ENCODE assay signal across 8 mouse cellular contexts in the genomic region with DNA sequence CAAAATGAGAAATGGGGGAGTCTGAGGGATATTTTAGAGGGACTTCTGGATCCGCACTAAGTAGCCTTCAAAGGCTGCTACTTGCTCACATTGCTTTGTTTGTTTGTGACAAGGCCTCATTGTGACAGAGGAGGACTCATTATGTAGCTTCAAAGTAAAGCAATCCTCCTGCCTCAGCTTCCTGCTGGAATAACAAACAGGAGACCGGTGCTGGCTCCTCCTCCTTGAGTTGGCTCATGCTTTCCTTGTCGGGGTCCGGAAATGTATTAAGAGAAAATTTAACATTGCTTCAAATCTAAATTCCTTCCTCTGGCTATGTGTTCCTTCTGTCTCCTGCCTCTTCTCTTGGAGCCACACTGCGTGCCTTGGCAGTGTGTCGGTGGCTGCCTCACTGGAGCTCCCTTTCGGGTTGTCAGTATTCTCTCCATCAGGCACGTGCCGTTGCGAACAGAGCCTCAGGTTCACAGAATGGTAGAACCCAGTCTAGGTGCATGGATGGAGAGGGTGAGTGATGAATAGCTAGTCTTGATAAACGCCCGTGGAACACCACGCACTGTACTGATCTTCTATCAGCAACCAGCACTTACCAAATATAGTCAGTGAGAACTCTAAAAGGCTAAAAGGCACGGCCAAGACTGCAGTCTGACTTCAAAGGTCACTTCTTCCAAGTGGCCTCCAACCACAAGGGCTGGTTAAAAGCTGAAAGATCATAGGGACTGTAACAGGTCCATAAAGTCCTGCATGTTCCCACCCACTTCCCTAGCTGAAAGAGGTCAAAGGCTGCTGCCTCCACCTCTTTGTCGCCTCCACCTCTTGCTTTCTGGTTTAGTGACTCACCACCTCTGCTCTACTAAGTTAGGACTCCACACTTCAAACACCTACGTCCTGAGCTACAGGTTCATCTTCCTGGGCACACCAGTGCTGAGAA. TPM values are rescaled to one million over a fixed set of nuclear protein-coding genes. Genes with fewer than 3 reads are reported as not detected.
DNase-seq lines count a peak whose midpoint lies in the region; ATAC-seq and TF ChIP-seq lines count a peak whose summit lies in the region.

No protein-coding gene starts in this region.

- no peak for ATAC-seq in forebrain, postnatal 0 days
- peak; percentile 6 for ATAC-seq in liver, embryonic 12.5 days

- no peak for TF ChIP-seq EP300 in ES-Bruce4 (IDR thresholded peaks at IDR 0.05; ENCODE audit: insufficient read depth, low read depth, low read length)

- peak overlapping the region; percentile 49 for H3K9ac ChIP-seq in ES-Bruce4 (ENCODE audit: low read depth, poor library complexity, severe bottlenecking)
- peak overlapping the region; percentile 39 for H3K9ac ChIP-seq in forebrain, postnatal 0 days
- H3K9ac ChIP-seq in liver, embryonic 12.5 days, result peak overlapping the region; percentile 59

- H3K4me3 ChIP-seq in ES-Bruce4 (ENCODE audit: low read depth, low read length), result peak overlapping the region; percentile 77
- H3K4me3 ChIP-seq in forebrain, postnatal 0 days (ENCODE audit: low read depth, low read length), result peak overlapping the region; percentile 36
- H3K4me3 ChIP-seq in liver, embryonic 12.5 days, result peak overlapping the region; percentile 46

- whole genome bisulfite sequencing in forebrain, postnatal 0 days, result 86% methylated on average over 16 of the region's 16 CpGs
- WGBS in liver, embryonic 12.5 days (ENCODE audit: insufficient replicate concordance), result 62% methylated on average over 16 of the region's 16 CpGs

- H3K27me3 ChIP-seq in ES-Bruce4 (ENCODE audit: control insufficient read depth, insufficient read depth, low read length, poor library complexity, severe bottlenecking), result no peaks in the 10 kb centered on the region
- no peaks in the 10 kb centered on the region for H3K27me3 ChIP-seq in forebrain, postnatal 0 days (ENCODE audit: insufficient read depth, low read length)
- H3K27me3 ChIP-seq in liver, embryonic 12.5 days (replicated peaks), result no peaks in the 10 kb centered on the region

- no peaks in the 10 kb centered on the region for H3K36me3 ChIP-seq in ES-Bruce4 (ENCODE audit: control insufficient read depth, insufficient read depth, low read length, poor library complexity, severe bottlenecking)
- H3K36me3 ChIP-seq in forebrain, postnatal 0 days (ENCODE audit: insufficient read depth), result no peaks in the 10 kb centered on the region
- peaks cover 3% of the 10 kb centered on the region; the same call in 1 of the 2 replicates for H3K36me3 ChIP-seq in liver, embryonic 12.5 days

- TF ChIP-seq POLR2A in ES-Bruce4 (IDR thresholded peaks at IDR 0.05; ENCODE audit: insufficient read depth, low read length), result no peak

- TF ChIP-seq CTCF in ES-Bruce4 (IDR thresholded peaks at IDR 0.05; ENCODE audit: low read depth, low read length), result no peak
- TF ChIP-seq CTCF in forebrain, postnatal 0 days (IDR thresholded peaks at IDR 0.05; ENCODE audit: low read depth), result no peak

- H3K27ac ChIP-seq in ES-Bruce4 (ENCODE audit: insufficient read depth, low read length), result peak overlapping the region; percentile 82
- peak overlapping the region; percentile 24; the same call in 1 of the 2 replicates for H3K27ac ChIP-seq in forebrain, postnatal 0 days (ENCODE audit: low read depth, low read length)
- peak overlapping the region; percentile 91 for H3K27ac ChIP-seq in liver, embryonic 12.5 days

- peak overlapping the region; percentile 55 for H3K4me2 ChIP-seq in forebrain, postnatal 0 days (ENCODE audit: low read depth)
- H3K4me2 ChIP-seq in liver, embryonic 12.5 days, result peak overlapping the region; percentile 71

- DNase-seq in gastrocnemius, postnatal 25 days, result peak; percentile 12
- DNase-seq in gastrocnemius, adult 18-20 months (ENCODE audit: low spot score), result no peak
- DNase-seq in forebrain, postnatal 0 days, result no peak
- DNase-seq in yolk sac, embryonic 10.5 days (ENCODE audit: low spot score), result peak; percentile 83
- DNase-seq in spleen, adult 18-20 months, result no peak
- DNase-seq in right cerebral cortex, postnatal 36 days (ENCODE audit: low spot score in 2 of 2), result no peak

- H3K4me1 ChIP-seq in ES-Bruce4 (ENCODE audit: control insufficient read depth, insufficient read depth, low read length), result peaks cover 15% of the 10 kb centered on the region
- H3K4me1 ChIP-seq in forebrain, postnatal 0 days (ENCODE audit: insufficient read depth), result peaks cover 29% of the 10 kb centered on the region
- peaks cover 90% of the 10 kb centered on the region for H3K4me1 ChIP-seq in liver, embryonic 12.5 days

- H3K9me3 ChIP-seq in ES-Bruce4 (replicated peaks; ENCODE audit: control insufficient read depth, insufficient read depth, low read length, poor library complexity, severe bottlenecking), result no peaks in the 10 kb centered on the region
- H3K9me3 ChIP-seq in forebrain, postnatal 0 days (ENCODE audit: low read length), result no peaks in the 10 kb centered on the region
- no peaks in the 10 kb centered on the region for H3K9me3 ChIP-seq in liver, embryonic 12.5 days (replicated peaks)

RNA-seq across cellular contexts. Expression of gene Abhd2, which starts 0.9 kb away (rescaled TPM):
- 1 to 10 TPM; 6.1 to 7.1 TPM for total RNA-seq in gastrocnemius, postnatal 25 days (2021)
- 1 to 10 TPM; 3.8 to 4.7 TPM for total RNA-seq in gastrocnemius, adult 18-20 months (2021)
- polyA plus RNA-seq in ES-Bruce4 (2011; ENCODE audit: insufficient read depth, insufficient read length, low read depth, missing spikeins), result 37.4 and 38.6 TPM in 2 replicates
- 66.8 and 88.0 TPM in 2 replicates for total RNA-seq in forebrain, postnatal 0 days (2014; rRNA removed)
- polyA plus RNA-seq in forebrain, postnatal 0 days (2015; fragmentation: Nextera tagmentation; extraction: Ambion mirVana), result 22.5 and 26.0 TPM in 2 replicates
- polyA plus RNA-seq in liver, embryonic 12.5 days (2016; fragmentation: Nextera tagmentation; extraction: Ambion mirVana), result 9.6 and 10.5 TPM in 2 replicates

Comparison
In these comparisons a context has a peak if more than half of its experiments do, and no peak if none do; other contexts are left out.
1. DNase-seq: peak in gastrocnemius, postnatal 25 days (single experiment) and yolk sac, embryonic 10.5 days (single experiment); none in gastrocnemius, adult 18-20 months (single experiment), forebrain, postnatal 0 days (single experiment), spleen, adult 18-20 months (0 of 2) and right cerebral cortex, postnatal 36 days (0 of 2).
2. H3K27ac ChIP-seq: peak in every context shown above with its lines; median percentile 91 in liver, embryonic 12.5 days; 82 in ES-Bruce4; 24 in forebrain, postnatal 0 days.
3. Peak in every context shown above with its lines, with median percentiles within 50 percentile points of each other: H3K4me3 ChIP-seq and H3K9ac ChIP-seq.